Mouse (Mus musculus): Measurements from ENCODE around the gene Cmtm8. TPM values are rescaled to one million over a fixed set of nuclear protein-coding genes. Genes with fewer than 3 reads are reported as not detected.

The Cmtm8 gene
- polyA plus RNA-seq, 1 experiment from 2014 or later: 32.1 TPM

DNA sequence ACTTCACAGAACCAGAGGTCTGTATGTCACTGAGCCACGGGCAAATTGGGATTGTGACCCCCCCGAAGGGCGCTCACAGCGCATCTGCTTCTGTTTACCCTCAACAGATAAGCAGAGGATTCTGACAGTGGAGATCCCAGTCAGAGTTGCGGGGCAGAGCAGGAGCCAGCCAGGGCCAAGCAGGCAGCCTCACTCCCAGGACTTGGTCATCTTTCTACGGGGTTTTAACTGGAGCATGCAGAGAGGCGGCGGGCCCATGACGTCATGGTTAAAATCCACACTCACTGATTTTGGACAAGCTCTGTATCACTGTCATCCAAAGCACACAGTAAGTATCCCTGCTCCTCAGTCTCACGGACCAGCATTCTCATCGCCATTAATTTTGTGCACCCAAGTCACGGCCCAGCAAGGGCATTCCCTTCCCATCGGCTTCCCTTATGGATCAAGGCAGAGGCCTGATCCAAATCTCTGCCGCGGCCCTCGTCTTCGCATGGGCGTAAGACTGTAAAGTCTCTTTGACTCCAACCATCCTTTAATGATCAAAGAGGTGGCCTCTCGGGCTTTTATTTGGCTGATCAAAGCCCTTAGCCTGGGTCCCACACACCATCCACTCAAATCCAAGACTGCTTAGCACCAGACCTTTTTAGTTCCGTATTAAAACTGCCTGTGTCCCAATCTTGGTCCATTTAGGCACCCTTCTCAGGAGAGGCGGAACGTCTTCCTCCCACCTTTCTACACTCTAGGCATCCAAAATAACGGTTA lies 63.8 kb downstream of the Cmtm8 start:
- peaks cover 38% of the 10 kb centered on the region for H3K4me1 ChIP-seq
- H3K27ac ChIP-seq (replicated peaks): peak overlapping the region; percentile 90
- H3K27me3 ChIP-seq (ENCODE audit: low read depth, poor library complexity, severe bottlenecking): peaks cover 9% of the 10 kb centered on the region; the same call in 1 of the 2 replicates
- peak; percentile 51 for DNase-seq (ENCODE audit: low spot score)
- no peaks in the 10 kb centered on the region for H3K9me3 ChIP-seq (replicated peaks)
- WGBS: 30% methylated on average over 23 of the region's 23 CpGs
- H3K36me3 ChIP-seq: peaks cover 3% of the 10 kb centered on the region; the same call in 1 of the 2 replicates
- peak overlapping the region; percentile 72 for H3K4me3 ChIP-seq

DNA sequence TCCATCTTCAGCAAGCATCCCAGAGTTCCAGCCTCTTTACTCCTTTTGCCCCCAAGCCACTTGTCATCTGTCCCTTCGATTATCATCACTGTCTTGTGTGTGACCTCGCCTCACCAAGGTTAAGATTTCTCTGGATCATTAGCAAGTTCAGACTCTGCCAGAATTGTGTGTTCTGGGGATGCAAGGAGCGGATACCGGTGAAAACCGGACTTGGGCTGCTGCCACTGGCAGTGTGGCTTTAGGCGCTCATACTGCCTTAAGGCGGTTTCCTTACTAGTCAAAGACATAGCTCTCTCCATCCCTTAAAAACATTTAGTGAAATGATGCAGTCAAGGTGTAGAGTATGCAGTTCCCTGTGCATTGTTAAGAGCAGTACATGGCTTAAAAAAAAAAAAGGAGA lies 65.1 kb downstream of the Cmtm8 start:
- H3K4me1 ChIP-seq: peaks cover 38% of the 10 kb centered on the region
- WGBS: 94% methylated on average over 7 of the region's 7 CpGs
- H3K27me3 ChIP-seq (ENCODE audit: low read depth, poor library complexity, severe bottlenecking): peaks cover 9% of the 10 kb centered on the region; the same call in 1 of the 2 replicates
- peaks cover 5% of the 10 kb centered on the region; the same call in 1 of the 2 replicates for H3K36me3 ChIP-seq
- no peaks in the 10 kb centered on the region for H3K9me3 ChIP-seq (replicated peaks)
- H3K4me3 ChIP-seq: no peak overlapping the region
- no peak overlapping the region for H3K27ac ChIP-seq (replicated peaks)
- no peak for DNase-seq (ENCODE audit: low spot score)

DNA sequence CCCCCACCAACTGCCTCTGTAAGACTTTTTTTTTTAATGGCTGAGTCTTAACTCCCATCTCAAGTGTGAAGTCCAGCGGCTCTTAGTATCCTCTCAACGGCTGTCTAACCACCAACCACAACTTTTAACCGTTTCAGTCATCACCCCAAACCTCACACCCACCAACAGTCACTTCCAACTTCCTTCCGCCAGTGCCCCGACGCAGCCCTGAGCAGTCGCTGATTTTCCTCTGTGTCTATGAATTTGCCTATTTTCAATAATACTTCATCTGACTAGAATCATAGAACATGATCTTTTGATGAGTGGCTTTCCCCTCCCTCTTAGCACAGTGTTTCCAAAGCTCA lies 65.9 kb downstream of the Cmtm8 start:
- 83% methylated on average over 7 of the region's 7 CpGs for WGBS
- H3K27ac ChIP-seq (replicated peaks): no peak overlapping the region

DNA sequence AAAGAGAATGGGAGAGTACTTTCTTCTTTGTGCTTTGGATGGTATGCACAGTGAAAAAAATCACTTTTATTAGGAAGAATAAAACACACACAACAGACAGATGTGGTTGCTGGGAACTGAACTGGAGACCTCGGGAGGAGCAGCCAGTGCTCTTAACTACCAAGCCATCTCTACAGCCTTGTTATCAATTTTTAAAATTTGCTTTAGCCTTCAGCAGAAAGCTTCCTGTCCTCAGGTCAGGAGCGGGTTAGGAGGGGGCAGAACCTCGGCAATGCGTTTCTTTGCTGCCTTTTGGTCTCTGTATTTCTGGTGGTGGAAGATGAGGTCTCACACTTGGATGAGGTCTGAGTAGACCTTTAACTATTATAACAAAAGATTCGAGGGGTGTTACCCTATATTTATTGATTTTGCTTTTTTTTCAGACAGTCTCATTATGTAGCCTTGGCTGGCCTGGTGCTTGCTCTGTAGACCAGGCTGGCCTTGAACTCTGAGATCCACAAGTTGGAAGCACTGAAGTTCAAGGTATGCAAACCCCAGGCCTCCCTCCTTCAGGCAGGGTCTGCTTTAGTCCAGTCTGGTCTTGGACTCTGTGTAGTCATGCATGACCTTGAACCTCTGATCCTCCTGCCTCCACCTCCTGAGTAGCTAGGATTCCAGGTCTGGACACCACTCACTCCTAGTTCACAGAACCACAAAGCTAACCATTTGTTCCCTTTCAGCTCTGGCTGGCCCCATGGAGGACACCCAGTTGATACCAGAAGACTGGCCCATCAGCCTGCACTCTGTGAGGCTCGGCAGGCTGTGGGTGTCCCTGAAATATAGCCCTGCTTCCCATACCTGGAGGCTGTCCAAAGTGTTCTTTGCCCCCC lies 66.5 kb downstream of the Cmtm8 start:
- DNase-seq (ENCODE audit: low spot score): no peak
- Histone ChIP-seq H3K27ac (replicated peaks) (no peak overlapping the region), H3K27me3 (ENCODE audit: low read depth, poor library complexity, severe bottlenecking) (no peaks in the 10 kb centered on the region), H3K4me1 (peaks cover 39% of the 10 kb centered on the region), H3K9me3 (replicated peaks) (no peaks in the 10 kb centered on the region), H3K4me3 (no peak overlapping the region), H3K36me3 (peaks cover 15% of the 10 kb centered on the region)
- 84% methylated on average over 6 of the region's 6 CpGs for WGBS

More for the DNA sequence above, 65.9 kb downstream of the Cmtm8 start:
- peaks cover 39% of the 10 kb centered on the region for H3K4me1 ChIP-seq
- peaks cover 10% of the 10 kb centered on the region for H3K36me3 ChIP-seq
- H3K27me3 ChIP-seq (ENCODE audit: low read depth, poor library complexity, severe bottlenecking): peaks cover 6% of the 10 kb centered on the region; the same call in 1 of the 2 replicates
- no peak overlapping the region for H3K4me3 ChIP-seq
- no peak for DNase-seq (ENCODE audit: low spot score)
- no peaks in the 10 kb centered on the region for H3K9me3 ChIP-seq (replicated peaks)

DNA sequence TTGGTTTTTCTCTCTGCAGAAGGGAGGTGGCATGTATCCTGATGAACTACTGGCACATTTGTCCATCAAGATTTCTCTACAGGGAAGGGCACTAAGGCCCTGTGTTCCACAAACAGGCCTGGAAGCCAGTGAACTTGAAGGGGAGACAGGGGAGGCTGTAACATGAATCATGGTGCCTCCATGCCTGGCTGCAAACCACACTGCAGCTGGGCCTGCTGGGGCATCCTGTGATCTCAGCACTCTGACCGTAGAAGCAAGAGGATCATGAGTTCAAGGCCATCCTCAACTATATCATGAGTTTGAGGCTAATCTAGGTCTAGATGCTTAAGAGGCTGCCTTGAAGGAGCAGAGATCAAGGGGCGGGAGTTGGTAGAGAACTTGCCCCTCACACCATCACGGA lies 67.6 kb downstream of the Cmtm8 start:
- DNase-seq (ENCODE audit: low spot score): no peak
- no peaks in the 10 kb centered on the region for H3K27me3 ChIP-seq (ENCODE audit: low read depth, poor library complexity, severe bottlenecking)
- H3K4me3 ChIP-seq: no peak overlapping the region
- peaks cover 25% of the 10 kb centered on the region for H3K36me3 ChIP-seq
- H3K9me3 ChIP-seq (replicated peaks): no peaks in the 10 kb centered on the region
- H3K4me1 ChIP-seq: peaks cover 31% of the 10 kb centered on the region
- no peak overlapping the region for H3K27ac ChIP-seq (replicated peaks)
- WGBS: 93% methylated on average over 3 of the region's 3 CpGs

DNA sequence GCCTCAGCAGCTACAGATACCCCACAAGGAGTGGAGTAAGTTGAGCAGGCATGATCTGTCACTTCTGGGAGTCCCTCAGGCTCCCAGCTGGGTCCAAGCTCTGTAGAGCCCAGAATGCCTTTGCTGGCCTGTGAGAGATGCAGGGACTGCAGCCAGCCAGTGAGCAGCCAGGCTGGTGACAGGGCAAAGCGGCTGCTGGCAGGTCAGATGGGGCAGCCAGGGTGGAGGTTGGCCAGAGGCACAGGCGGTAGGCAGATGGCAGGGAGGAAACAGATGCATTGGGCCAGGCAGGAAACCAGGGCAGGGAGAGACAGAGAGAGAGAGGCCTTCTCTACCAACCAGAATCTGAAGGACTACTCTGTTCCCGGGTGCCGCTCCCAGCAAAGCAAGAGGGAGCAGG lies 68.7 kb downstream of the Cmtm8 start:
- H3K27me3 ChIP-seq (ENCODE audit: low read depth, poor library complexity, severe bottlenecking): no peaks in the 10 kb centered on the region
- no peaks in the 10 kb centered on the region for H3K9me3 ChIP-seq (replicated peaks)
- DNase-seq (ENCODE audit: low spot score): no peak
- peaks cover 31% of the 10 kb centered on the region for H3K36me3 ChIP-seq
- H3K27ac ChIP-seq (replicated peaks): peak overlapping the region; percentile 30
- WGBS: 85% methylated on average over 4 of the region's 4 CpGs
- H3K4me1 ChIP-seq: peaks cover 20% of the 10 kb centered on the region
- no peak overlapping the region for H3K4me3 ChIP-seq

DNA sequence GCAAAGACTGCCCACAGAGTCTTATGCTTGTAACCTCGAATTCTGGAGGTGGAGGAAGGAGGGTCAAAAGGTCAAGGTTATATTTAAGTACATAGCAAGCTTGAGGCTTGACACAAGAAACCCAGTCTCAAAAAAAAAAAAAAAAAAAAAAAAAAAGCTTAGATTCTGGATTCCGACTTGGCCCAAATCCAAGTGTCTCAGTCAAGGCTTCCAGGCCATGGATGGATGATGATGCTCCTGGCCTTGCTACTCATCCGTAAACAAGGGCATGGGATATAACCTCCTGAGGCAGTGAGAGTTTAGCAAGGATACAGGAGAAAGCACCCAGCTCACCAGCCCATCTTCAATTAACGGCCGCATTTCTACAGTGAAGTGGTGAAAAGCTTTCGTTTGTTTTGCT lies 69.3 kb downstream of the Cmtm8 start:
- DNase-seq (ENCODE audit: low spot score): no peak
- WGBS: 84% methylated on average over 6 of the region's 6 CpGs
- peaks cover 14% of the 10 kb centered on the region for H3K4me1 ChIP-seq

DNA sequence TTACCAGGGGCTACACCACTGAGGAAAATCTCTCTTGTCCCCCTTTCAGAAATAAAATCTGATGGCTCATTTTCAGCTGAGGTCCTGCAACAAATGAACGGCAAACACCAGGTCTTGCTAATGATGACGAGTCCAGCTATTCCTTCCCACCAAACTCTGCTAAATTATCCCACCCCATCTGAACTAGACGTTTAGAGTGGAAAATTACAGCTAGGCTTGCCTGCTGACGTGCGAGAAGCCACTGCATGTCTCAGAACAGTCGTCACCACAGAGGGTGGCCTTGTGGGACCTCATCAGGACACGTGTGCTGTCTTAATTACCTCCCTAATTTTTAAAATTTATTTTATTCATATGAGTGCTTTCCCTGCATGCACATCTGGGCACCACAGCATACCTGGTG lies 72.4 kb downstream of the Cmtm8 start:
- Histone ChIP-seq H3K27ac (replicated peaks) (no peak overlapping the region), H3K4me3 (no peak overlapping the region)
- 93% methylated on average over 7 of the region's 7 CpGs for WGBS

More for the DNA sequence above, 69.3 kb downstream of the Cmtm8 start:
- H3K36me3 ChIP-seq: peaks cover 31% of the 10 kb centered on the region
- H3K4me3 ChIP-seq: no peak overlapping the region
- H3K27me3 ChIP-seq (ENCODE audit: low read depth, poor library complexity, severe bottlenecking): no peaks in the 10 kb centered on the region
- H3K27ac ChIP-seq (replicated peaks): no peak overlapping the region
- no peaks in the 10 kb centered on the region for H3K9me3 ChIP-seq (replicated peaks)

DNA sequence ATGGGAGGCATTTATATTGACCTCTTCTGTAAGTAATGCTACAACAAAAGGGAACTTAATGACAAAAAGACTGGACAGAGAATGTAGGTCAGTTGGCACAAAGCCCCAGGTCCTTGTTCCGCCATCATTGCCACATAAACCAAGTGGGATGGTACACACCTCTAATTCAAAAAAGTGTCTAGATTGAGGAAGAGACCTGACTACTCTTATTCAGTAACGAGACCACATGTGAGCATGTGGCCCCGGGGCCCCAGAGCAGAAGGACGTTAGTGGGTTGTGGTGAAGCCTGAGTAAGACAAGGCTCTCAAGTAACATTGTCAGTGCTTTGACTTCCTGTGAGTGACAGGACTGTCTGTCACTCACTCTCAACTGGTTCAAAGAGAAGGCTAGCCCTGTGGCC lies 73.7 kb downstream of the Cmtm8 start:
- 0 out of 2 replicates have a peak, but pooled peaks cover 4% of the 10 kb centered on the region for H3K9me3 ChIP-seq (replicated peaks)
- H3K27me3 ChIP-seq (ENCODE audit: low read depth, poor library complexity, severe bottlenecking): no peaks in the 10 kb centered on the region
- no peak overlapping the region for H3K27ac ChIP-seq (replicated peaks)
- WGBS: 92% methylated on average over 4 of the region's 4 CpGs
- DNase-seq (ENCODE audit: low spot score): no peak
- H3K36me3 ChIP-seq: peaks cover 46% of the 10 kb centered on the region
- peaks cover 23% of the 10 kb centered on the region for H3K4me1 ChIP-seq
- no peak overlapping the region for H3K4me3 ChIP-seq

More for the DNA sequence above, 72.4 kb downstream of the Cmtm8 start:
- peaks cover 28% of the 10 kb centered on the region for H3K4me1 ChIP-seq
- no peaks in the 10 kb centered on the region for H3K9me3 ChIP-seq (replicated peaks)
- peaks cover 35% of the 10 kb centered on the region for H3K36me3 ChIP-seq
- DNase-seq (ENCODE audit: low spot score): no peak
- H3K27me3 ChIP-seq (ENCODE audit: low read depth, poor library complexity, severe bottlenecking): no peaks in the 10 kb centered on the region

DNA sequence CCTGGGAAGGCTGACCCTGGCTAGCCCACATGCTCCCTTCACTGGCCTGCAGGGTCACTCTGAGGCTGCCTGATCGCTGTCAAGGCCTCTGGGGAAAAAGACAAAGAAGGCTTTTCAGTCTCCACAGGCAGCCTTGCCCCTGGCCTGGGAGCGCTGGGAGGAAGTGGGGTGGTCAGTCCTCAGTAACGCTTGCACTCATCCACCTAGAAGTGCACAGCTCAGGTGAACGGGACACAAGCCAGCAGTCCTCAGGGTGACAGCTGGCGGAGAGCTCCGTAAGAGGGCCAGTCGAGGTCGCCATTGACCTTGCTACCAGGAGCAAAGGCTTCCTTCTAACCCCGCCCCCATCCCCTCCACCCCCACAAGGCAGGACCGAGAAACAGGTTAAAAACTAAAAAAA lies 75.9 kb downstream of the Cmtm8 start:
- no peak for DNase-seq (ENCODE audit: low spot score)

DNA sequence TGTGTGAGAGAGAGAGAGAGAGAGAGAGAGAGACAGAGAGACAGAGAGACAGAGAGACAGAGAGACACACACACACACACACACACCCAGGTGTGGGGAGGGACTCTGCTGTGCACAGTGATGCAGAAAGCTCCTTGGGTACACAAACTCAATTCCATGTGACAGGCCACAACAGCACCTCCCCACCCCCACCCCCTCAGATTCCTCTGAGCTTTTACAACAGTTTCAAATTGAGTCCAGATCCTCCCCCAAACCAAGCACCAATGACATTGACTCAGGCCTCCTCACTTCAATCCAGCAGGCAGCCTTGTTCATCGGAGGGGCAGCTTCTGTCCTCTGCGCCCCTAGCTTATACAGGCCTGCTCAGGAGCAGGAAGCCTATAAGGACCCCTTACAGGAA lies 76.4 kb downstream of the Cmtm8 start:
- 87% methylated on average over 2 of the region's 2 CpGs for WGBS
- peak overlapping the region; percentile 73 for H3K27ac ChIP-seq (replicated peaks)
- DNase-seq (ENCODE audit: low spot score): no peak
- peaks cover 47% of the 10 kb centered on the region for H3K36me3 ChIP-seq
- no peak overlapping the region for H3K4me3 ChIP-seq
- H3K4me1 ChIP-seq: peaks cover 15% of the 10 kb centered on the region
- H3K9me3 ChIP-seq (replicated peaks): 0 out of 2 replicates have a peak, but pooled peaks cover 4% of the 10 kb centered on the region
- no peaks in the 10 kb centered on the region for H3K27me3 ChIP-seq (ENCODE audit: low read depth, poor library complexity, severe bottlenecking)

More for the DNA sequence above, 75.9 kb downstream of the Cmtm8 start:
- Histone ChIP-seq H3K9me3 (replicated peaks) (0 out of 2 replicates have a peak, but pooled peaks cover 4% of the 10 kb centered on the region), H3K4me3 (no peak overlapping the region), H3K27ac (replicated peaks) (peak overlapping the region; percentile 73), H3K4me1 (peaks cover 15% of the 10 kb centered on the region), H3K36me3 (peaks cover 46% of the 10 kb centered on the region), H3K27me3 (ENCODE audit: low read depth, poor library complexity, severe bottlenecking) (no peaks in the 10 kb centered on the region)
- 60% methylated on average over 10 of the region's 10 CpGs for WGBS

DNA sequence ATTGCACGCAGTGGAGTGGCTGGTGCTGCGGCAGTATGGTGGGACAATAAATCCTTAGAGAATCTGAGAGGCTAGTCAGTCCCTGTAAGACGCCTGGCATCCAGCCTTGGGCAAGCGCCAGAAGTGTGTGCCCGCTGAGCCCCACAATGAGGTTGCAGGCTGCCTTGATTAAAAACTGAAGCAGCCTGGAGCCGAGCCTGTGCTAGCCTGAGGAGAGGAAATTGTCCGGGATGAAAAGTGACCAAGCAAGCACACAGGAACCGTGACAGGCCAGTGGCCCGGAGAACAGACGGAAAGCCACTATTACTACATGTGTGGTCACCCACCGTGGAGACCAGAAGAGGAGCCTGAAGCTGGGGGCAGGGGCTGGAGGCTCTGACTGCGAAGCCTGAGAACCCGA lies 76.9 kb downstream of the Cmtm8 start:
- H3K4me1 ChIP-seq: peaks cover 15% of the 10 kb centered on the region
- peak overlapping the region; percentile 28 for H3K27ac ChIP-seq (replicated peaks)
- H3K36me3 ChIP-seq: peaks cover 46% of the 10 kb centered on the region
- 0 out of 2 replicates have a peak, but pooled peaks cover 4% of the 10 kb centered on the region for H3K9me3 ChIP-seq (replicated peaks)
- DNase-seq (ENCODE audit: low spot score): no peak
- H3K4me3 ChIP-seq: no peak overlapping the region
- H3K27me3 ChIP-seq (ENCODE audit: low read depth, poor library complexity, severe bottlenecking): no peaks in the 10 kb centered on the region
- WGBS: 85% methylated on average over 13 of the region's 13 CpGs
